Mouse (Mus musculus) adrenal gland, postnatal 14 days (tissue): ENCODE measurements around the gene Clk4. TPM values are rescaled to one million over a fixed set of nuclear protein-coding genes. Genes with fewer than 3 reads are reported as not detected.

Source experiments
- DNase-seq: peaks from one replicate; pipeline ENCODE4 v3.0.0; 2021; ENCODE audit warnings: mixed read lengths
- long read RNA-seq, 2 experiments: library from polyadenylated mRNA; stranded (forward); transcript quantifications; one replicate each; pipeline ENCODE4 v2.0.0; 2021
- total RNA-seq: library from RNA; stranded (reverse); gene quantifications from 2 replicates; pipeline ENCODE4 v1.2.3, GENCODE M21; 2021

The Clk4 gene
- total RNA-seq, result 78.3 and 92.0 TPM in 2 replicates
- long read RNA-seq, experiment 1, transcript Clk4-201 (13 exons, 1,949 nt), result major isoform, 10 of 52 reads
- long read RNA-seq, experiment 1, partial matches to known transcripts, result 5 of 52 reads
- long read RNA-seq, experiment 1, other reads (novel, unspliced or antisense), result 35 of 52 reads
- long read RNA-seq, experiment 2, transcript Clk4-201 (13 exons, 1,949 nt), result major isoform, 10 of 37 reads
- long read RNA-seq, experiment 2, partial matches to known transcripts, result 2 of 37 reads
- long read RNA-seq, experiment 2, other reads (novel, unspliced or antisense), result 24 of 37 reads

DNA sequence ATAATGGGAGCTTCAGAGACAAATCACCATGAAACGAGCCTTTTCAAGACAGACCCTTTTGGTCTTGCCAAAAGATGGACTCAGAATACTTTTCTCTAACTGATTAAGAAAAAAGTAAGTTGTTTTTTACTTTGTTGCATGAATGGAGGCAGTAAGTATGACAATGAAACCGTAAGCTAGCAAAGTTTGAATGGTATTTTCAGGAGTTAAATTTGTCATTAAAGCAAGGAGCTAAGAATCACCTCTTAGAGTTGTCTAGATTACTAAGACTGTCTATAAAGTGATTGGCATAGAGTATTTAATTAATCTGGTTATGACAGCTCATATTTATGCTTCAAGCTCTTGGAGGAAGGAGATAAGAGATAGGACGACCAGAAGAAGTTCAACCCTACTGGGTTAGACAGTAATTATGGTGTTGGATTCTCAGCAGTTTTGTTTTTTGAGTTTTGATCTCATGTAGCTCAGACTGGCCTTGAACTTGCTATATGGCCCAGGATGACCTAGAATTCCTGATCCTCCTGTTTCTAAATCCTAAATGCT lies at the start of gene Clk4:
Gene Clk4, plus strand, starts transcription at position 51 of the 540 bp plus-strand sequence.
- DNase-seq, result no peak

DNA sequence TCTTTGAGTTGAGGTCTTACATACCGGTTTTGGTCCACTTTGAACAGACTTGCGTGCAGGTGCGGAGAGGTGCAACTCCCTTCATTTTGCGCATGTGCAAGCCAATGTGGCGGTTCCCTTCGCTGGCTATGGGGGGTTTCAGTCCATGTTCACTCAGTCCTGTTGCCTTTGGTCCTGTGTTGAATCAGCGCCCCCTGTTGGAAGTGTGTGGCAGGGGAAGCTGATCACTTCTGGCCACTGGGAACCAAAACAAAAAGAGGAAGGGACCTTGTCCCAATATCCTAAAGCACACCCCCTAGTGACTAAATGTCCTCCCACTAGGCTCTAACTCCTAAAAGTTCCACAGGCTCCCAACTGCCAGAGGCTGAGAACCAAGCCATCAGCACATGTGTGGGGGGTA lies 47.5 kb upstream of the Clk4 start:
- no peak for DNase-seq

DNA sequence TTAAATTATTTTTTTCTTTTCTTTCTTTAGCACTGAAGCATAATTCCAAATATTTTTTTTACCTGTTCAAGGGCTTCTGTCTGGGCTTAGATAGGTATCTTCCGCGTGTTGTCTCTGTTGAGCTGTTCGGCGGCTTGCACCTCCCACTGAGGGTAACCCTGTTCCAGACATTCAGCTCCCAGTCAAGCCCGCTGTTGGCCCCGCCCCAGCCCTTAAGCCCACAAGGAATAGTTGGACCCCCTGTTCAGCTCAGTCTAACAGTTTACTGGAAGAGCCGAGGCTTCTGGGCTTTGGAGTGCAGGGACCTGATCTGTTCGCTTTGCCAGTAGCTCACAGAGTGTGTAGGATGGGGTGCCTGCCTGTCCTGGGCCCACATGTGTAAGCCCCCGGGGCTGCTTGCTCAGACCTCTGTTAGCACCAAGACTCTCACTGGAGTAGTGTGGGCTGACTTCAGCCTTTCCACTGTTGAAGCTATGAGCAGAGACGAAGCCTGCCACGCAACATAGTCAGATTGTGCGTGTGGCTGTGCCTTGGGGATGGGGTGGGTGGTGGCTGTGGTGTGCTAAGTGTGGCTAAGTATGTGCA lies 42.0 kb upstream of the Clk4 start:
- no peak for DNase-seq

DNA sequence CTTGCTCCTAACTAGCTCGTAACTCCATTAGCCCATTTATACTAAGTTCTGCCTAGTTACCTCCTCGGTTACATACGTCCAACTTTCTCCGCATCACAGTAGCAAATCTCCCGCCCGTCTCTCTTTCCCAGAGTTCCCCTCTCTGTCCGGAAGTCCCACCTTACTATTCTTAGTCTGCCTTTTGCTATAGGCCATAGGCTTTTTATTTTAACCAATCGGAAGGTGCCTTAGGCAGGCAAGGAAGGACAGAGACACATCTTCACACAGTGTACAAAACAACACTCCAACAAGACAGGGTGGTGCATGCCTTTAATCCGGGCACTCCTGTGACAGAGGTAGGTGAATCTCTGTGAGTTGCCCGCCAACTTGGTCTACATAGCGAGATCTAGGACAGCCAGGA lies 41.2 kb upstream of the Clk4 start, which contains the start of gene Gm12569:
Gene Gm12569, plus strand, starts transcription at position 166 of the 400 bp plus-strand sequence.
- DNase-seq, result no peak

DNA sequence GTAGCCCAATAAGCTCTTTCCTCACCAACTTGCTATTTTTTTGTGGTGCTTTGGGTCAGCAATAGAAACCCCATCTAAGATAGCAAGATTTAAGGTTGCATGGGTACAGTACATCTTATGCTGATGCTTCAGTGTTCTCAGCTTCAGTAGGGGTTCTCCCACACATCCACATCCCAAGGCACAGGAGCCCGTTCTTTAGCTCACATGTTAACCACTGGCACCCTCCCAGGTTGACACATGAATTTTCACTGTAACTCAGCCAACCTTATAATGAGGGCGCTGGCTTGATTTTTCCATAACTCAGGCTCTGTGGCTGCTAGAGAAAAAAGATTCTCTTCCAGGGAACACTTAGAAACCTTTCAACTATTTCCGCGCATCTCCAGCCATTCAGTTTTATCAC lies 34.4 kb upstream of the Clk4 start:
- no peak for DNase-seq

DNA sequence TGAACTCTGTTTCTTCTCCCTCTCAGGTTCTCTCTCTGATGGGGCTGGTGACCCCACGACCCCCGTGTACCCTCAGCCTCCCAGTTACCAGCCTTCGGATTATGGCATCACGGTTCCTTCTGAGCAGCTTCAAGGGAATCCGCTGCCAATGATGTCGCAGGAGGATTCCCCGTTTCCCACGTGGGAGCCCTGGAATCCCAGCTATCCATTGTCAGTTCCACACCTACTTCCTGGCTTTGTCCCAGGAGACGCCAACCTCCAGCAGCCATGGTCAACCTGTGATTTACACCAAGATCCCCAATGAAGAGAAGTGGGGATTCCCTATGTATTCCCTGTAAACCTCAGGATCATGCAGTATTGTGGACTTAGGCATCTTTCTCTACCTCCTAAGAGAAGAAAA lies 26.9 kb upstream of the Clk4 start:
- DNase-seq, result no peak

DNA sequence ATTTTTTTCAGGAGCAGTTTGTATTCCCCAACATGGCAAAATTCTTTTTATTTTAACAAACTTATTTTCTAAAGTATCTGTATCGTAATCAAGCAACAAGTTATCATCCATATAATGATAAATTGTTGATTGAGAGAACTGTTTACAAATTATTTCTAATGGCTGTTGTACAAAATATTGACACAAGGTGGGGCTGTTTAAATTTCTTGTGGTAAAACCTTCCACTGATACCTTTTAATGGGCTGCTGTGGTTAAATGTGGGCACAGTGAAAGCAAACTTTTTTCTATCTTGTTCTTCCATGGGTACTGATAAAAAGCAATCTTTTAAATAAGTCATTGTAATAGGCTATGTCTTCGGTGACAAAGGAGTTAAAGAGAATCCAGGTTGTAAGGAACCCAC lies 18.6 kb upstream of the Clk4 start:
- no peak for DNase-seq

DNA sequence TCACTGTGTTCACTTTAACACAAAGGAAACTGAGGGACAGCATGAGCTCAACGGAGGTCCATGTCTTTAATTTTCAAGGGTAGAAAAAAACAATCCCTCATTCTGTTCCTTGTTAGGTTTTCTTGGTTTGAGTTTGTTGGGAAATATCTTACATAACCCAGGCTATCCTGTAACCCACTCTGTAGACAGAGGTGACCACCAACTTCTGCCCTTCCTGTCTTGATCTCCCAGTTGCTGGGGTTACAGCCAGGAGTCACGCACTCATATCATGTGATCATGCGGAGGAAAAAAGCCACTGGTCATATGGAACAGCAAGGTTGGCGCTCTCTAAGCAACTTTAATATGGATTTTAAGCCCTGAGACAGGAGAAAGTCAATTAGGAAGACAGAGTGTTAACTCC lies 4.5 kb upstream of the Clk4 start:
- no peak for DNase-seq

DNA sequence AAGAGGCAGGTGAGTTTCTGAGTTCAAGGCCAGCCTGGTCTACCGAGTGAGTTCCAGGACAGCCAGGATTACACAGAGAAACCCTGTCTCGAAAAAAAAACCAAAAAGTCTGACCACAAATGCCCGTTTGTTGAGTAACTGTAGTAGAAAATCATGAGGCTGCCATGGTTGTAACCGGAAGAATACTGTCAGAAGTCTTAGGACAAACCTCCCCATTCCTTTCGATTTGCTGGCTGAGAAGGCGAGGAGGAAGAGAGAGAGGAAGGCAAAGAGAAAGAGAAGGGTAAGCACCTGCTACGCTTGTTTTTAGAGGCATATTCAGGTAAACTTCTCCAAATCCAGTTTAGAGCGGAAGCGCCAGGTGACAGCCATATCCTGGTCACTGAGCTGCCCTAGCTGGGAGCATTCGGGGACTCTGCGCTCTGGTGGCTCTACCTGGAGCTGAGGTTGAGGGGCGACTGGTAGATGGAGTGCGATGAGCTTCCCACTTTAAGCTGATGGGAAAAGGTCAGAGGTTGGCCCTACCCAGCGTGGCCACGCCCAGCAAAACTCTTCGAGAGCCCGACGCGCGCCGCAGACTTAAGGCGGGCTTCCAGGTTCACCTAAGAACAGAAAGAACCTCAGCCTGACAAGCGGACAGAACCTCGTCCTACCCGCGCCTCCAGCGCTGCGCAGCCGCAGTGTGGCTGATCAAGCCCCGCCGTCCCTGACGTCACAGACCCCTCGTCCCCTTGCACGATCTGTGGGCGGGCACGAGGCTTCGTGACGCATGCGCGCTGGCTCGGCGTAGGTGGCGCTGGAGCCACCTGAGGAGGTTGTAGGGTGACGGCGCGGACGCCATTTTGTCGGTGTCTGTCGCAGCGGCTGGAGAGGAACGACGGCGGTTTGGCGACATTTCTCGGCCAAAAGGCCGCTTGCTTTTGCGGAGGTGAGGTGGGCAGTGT lies 1.1 kb downstream of the Clk4 start, which contains the start of gene BC049762:
Gene BC049762, minus strand, starts transcription at position 705 of the 944 bp plus-strand sequence.
- DNase-seq, result peak; percentile 100

DNA sequence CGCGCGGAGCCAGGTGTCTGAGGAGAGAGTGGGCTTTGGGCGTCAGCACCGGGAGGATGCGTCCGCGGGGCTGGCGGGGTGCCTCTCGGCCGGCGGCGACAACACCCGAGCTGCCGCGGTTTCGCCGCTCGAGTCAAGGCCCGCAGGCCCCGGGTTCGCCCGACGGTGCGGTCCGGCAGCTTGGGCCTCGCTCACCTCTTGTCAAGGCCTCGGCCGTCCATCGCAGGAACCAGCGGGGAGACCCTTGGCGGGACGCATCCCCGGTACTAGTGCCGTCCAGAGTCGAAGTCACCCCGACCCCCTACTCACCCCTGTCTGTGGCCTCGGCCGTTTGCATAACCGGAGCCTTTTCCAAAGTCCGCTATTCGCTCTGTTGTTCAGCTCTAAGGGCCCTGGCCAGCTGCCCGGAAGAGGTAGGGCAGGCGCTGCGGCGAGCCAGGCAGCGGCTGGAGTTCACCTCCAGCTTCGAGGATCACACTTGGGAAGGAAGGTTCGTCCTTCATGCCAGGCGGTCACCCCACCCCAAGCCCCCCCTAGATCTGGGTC lies 1.8 kb downstream of the Clk4 start:
- peak; percentile 83 for DNase-seq

DNA sequence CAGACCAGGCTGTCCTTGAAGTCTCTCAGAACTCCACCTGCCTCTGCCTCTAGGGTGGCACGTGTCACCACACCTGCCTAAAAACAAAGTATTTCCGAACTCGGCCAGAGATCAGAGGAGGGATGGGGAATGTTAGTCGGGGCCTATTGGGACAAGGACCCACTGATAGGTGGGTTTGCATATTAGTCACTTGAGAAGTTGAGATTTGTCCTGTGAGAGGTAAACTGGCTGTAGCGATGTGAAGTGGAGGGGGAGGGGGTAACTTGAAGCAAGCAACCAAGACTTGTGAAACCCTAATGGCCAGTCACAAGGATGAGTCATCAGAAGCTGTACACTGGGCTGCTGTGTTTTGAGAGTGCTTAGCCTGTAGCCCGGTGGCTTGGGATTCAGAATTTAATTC lies 2.8 kb downstream of the Clk4 start:
- peak; percentile 58 for DNase-seq

DNA sequence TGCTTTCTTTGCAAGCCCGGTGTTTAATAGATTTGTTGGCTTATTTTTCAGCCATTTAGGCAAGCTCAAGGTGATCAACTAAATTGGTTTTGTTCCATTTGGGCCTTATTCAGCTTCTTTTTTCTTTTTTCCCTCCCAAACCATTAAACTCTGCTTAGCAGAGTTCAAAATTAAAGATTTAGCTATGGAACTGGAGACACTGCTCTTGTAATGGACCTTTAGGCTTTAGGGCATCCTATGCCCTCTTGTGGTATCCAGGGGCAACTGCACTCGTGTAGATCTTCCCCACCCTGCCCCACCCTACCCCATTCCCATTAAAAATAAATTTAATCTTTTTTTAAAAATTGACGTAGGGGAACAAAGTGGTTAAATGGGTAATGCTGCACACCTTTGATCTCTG lies 3.8 kb downstream of the Clk4 start:
- peak; percentile 35 for DNase-seq

DNA sequence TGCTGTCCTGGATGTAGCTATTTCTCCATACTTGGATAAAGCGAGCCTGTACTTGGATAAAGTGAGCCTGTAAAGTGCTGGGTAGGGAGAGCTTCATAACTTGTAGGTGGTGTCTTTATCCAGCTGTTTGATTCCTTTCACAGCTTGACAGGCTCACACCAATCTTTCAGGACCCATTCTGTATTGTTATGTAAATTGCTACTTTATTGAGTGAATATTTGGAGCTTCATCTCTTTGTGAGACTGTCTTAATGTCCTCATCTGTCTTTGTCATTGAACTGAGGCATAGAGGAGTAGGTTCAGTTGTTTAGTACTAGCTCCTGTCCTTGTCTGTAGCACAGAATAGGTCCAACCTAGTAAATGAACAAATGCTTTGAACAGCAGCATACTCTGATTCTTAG lies 12.9 kb downstream of the Clk4 start:
- no peak for DNase-seq

DNA sequence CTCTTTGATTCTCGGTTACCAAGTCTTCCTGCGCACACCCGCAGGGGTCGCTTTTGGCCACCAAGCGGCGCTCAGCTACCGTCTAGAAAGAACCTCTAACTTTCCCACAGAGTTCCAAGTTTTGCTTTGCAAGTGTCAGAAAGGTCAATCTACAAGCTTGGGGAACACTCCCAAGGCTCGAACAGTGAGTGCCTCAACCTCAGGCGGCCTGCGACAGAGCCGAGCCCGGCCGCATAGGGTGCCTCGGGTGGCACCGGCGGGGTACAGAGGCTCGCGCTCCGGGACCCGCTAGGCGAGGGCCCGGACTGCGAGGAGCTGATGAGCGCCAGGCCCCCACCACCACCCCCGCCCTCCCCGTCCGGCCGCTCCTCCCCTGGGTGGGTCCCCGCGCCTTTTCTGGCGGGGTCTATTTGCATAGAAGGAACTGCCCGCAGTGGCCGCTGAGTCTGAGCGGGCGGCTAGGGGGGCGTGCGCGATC lies 28.1 kb downstream of the Clk4 start, which contains the start of gene Col23a1:
Gene Col23a1, plus strand, starts transcription at position 357 of the 478 bp plus-strand sequence.
- peak; percentile 88 for DNase-seq

DNA sequence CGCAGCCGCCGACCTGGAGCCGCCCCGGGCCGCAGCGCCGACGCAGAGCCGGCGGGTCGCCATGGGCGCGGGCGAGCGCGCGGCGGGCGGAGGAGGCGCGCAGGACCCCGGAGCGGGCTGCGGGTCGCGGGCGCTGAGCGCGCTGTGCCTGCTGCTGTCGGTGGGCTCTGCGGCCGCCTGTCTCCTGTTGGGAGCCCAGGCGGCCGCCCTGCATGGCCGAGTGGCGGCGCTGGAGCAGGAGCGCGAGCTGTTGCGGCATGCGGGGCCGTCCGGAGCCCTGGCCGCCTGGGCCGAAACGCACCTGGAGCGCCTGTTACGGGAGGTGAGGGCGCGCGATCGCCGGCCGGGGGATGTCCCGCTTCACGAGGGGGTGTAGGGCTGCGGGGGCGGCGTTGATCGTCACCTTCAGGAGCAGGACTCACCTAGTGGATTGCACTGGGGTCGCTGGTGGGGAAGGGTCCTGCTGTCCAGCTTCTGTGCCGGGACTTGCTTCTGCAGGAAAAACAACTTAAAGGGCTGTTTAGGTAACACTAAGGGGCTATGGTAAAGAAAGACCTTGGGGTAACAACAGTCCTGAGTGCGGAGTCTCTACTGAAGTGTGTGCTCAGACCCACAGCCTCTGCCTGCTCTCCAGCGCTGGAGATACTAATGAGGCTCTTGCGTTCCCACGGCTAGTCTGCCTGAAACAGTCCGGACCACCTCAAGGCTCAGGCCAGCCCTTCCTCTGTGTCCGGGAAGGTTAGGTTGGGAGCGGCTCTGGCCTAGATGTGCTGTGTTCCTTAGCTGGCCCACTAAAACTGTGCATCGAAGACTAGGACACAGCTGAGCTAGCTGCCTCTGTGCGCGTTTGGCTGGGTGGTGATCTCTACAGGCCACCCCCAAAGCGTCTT lies 28.8 kb downstream of the Clk4 start:
- DNase-seq, result peak; percentile 79

DNA sequence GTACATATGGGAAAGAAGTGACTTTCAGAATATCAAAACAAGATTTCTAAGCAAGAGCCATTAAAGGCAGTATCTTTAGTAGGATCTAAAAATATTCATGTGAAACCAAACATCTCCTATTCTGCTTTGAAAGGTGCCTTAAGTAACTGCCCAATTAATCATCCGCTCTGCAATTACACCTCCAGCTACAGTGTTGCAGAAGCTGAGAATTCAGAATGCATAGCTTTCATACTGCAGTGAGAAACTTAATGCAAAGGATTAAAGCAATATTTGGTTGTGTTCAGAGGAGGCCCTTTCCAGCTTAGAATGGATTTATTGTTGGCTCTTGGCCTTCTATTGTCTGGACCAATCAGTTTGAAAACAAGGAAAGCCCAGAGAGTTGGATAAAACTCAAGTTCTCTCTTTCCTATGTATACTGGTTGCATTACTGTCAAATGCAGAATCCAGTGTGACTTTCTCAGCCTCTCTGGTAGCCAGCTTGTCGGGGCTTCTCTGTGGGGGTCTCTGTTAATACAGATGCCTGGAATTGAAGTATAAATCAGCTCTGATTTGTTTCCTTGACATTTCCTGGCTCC lies 32.5 kb downstream of the Clk4 start:
- DNase-seq, result no peak

DNA sequence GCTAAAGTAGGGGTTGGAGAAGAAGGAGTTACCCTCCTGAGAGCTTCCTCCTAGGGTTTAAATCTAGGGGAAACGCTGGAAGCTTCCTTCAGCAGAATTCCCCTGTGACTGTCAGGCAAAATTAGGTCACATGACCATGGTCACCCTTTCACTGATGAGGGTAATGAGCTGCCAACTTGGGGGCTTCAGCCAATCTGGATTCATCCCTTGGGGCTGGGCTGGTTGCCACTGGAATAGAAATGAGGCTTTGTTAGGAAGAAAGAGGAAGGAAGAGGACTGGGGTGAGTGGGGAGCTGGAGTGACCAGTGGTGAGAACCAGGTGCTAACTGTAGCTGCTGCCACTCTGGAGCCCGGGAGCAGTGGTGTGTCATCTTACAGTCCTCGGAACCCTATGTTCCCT lies 34.2 kb downstream of the Clk4 start:
- DNase-seq, result no peak

DNA sequence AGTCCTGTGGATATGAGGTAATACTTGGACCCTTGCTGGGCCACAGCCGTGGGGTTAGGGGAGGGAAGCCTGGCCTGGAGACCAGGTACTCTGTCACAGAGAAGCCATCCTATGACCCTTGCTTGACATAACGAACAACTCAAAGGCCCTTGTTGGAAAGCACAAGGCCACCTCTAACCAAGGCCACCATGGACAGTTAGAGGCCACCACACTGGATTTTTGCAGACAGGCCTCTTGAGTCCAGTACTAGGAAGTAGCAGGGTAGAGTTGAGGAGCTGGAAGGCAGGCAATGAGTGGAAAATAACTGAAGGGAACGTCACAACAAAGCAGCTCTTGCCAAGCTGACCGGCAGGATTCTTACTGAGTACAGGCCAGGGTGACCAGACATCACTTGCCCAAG lies 37.2 kb downstream of the Clk4 start:
- peak; percentile 45 for DNase-seq

DNA sequence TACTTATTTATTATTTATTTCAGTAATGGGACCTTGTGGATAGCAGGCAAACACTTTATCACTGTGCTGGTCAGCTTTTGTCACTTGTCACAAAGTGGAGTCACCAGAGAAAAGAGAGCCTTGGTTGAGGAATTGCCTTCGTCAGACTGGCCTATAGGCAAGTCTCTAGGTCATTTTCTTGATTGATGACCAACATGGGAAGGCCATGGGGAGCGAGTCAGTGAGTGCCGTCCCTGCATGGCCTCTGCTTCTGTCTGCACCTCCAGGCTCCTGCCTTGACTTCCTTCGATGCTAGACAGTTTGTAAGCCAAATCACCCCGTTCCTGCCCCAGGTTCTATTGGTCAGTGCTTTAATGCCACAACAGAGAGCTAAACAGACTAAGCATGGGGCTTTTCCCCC lies 40.9 kb downstream of the Clk4 start:
- DNase-seq, result peak; percentile 55

DNA sequence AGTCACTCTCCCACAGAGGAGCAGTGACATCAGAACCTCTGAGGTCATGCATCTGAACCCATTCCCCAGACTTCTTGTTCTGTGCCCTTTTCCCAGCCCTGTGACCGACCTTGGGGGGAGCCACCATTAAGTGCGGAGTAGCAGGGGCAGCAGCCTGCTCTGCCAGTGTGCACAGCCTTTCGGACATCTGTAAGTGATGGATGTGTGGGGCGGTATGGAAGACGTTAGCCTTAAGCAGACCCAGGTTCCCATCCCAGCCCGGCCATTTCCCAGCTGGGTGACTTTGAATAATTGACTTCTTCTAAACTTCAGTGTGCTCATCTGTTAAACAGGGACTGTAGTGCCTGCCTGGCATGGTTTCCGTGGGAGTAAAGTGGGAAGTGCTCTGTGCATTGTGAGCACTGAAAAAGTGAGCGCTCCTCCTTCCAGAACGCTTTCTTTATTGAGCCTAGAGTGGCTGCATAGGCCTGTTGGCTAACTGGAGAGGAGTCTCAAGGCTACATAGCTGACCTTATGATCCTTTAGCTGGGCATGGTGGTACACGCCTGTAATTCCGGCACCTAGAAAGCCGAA lies 42.5 kb downstream of the Clk4 start:
- DNase-seq, result no peak
